Mouse (Mus musculus): ENCODE measurements around the gene Pgpep1l.

DNA sequence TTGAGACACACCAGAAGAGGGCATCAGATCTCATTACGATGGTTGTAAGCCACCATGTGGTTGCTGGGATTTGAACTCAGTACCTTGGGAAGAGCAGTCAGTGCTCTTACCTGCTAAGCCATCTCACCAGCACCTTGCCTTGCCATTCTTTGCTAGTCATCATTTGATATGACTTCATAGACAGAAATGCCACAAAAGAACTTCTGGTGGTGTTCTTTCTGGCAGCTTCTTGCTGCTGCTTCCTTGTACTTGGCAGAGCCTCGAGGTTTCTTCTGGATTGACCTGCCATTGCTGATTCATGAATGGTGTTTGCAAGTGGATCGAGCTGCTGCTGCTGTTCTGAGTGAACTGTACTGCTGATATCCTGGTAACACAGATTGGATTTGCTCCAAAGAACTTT, 13.1 kb downstream of the Pgpep1l start:
- TF ChIP-seq CTCF (IDR thresholded peaks at IDR 0.05; ENCODE audit: control insufficient read depth, insufficient read depth, insufficient read length) (no peak), FOSL1 (IDR thresholded peaks at IDR 0.05; ENCODE audit: insufficient read depth, low read length, poor library complexity, severe bottlenecking) (no peak), MYOG (IDR thresholded peaks at IDR 0.05; ENCODE audit: control insufficient read depth, extremely low read depth, insufficient read length) (no peak), MYOD1 (IDR thresholded peaks at IDR 0.05; ENCODE audit: control insufficient read depth, insufficient read length, low read depth) (no peak)
